Mouse (Mus musculus) midbrain, postnatal 0 days (tissue): Measurements from ENCODE around the gene Slc25a33. TPM values are rescaled to one million over a fixed set of nuclear protein-coding genes. Genes with fewer than 3 reads are reported as not detected.

Experiments used
- ATAC-seq: fragments of 200-750 bp; cut with Nextera tagmentation; 2 replicates; pipeline ENCODE4 v1.8.0; 2017; ENCODE audit warnings: moderate number of reproducible peaks, mild to moderate bottlenecking, moderate TSS enrichment, moderate library complexity; ENCODE audit not compliant: low FRiP score
- DNase-seq: peaks from one replicate; pipeline ENCODE4 v3.0.0-alpha.2; 2015; ENCODE audit warnings: low spot score
- H3K27ac ChIP-seq: fragments of 300-500 bp; sonication (generic); 2 replicates; pipeline ENCODE4 v1.5.1; 2014; ENCODE audit warnings: low read depth, mild to moderate bottlenecking, low read length, mixed read lengths
- H3K27me3 ChIP-seq: fragments of 300-500 bp; sonication (generic); 2 replicates; pipeline ENCODE4 v1.6.1; 2014; ENCODE audit warnings: low read length, control low read depth, mixed read lengths; ENCODE audit not compliant: insufficient read depth
- H3K36me3 ChIP-seq: fragments of 300-500 bp; sonication (generic); 2 replicates; pipeline ENCODE4 v1.6.1; 2014; ENCODE audit warnings: low read length, control low read depth, mixed read lengths; ENCODE audit not compliant: insufficient read depth
- H3K4me1 ChIP-seq: fragments of 300-500 bp; sonication (generic); 2 replicates; pipeline ENCODE4 v1.6.1; 2014; ENCODE audit warnings: mild to moderate bottlenecking, control low read depth, antibody characterized with exemption, low read length, mixed read lengths; ENCODE audit not compliant: insufficient read depth
- H3K4me2 ChIP-seq: fragments of 300-500 bp; sonication (generic); 2 replicates; pipeline ENCODE4 v1.6.1; 2014; ENCODE audit warnings: low read depth, mild to moderate bottlenecking, low read length, mixed read lengths; ENCODE audit not compliant: poor library complexity, severe bottlenecking
- H3K4me3 ChIP-seq: fragments of 300-500 bp; sonication (generic); 2 replicates; pipeline ENCODE4 v1.5.1; 2014; ENCODE audit warnings: low read depth, mild to moderate bottlenecking, low read length, moderate library complexity
- H3K9ac ChIP-seq: fragments of 300-500 bp; sonication (generic); replicated peaks from 2 replicates; pipeline ENCODE4 v1.6.1; 2014; ENCODE audit warnings: mild to moderate bottlenecking, low read length, moderate library complexity, mixed read lengths; ENCODE audit not compliant: poor library complexity, severe bottlenecking
- H3K9me3 ChIP-seq: fragments of 300-500 bp; sonication (generic); 2 replicates; pipeline ENCODE4 v1.6.1; 2016; ENCODE audit warnings: low read length, control low read depth
- CTCF ChIP-seq: IDR thresholded peaks from 2 replicates; pipeline ENCODE4 v1.5.1; 2016; ENCODE audit warnings: antibody characterized with exemption, mild to moderate bottlenecking
- WGBS: fragments of 180-500 bp; shearing (Covaris S2); extraction: QIAGEN DNeasy Blood & Tissue Kit; methylation state at CpG from one replicate; pipeline ENCODE4 v1.1.7; 2014; 5-methylcytosine and 5-hydroxymethylcytosine counted together
- microRNA-seq: library from miRNA; unstranded; fragments of <30 nt; microRNA quantifications from one replicate; pipeline ENCODE4, GENCODE M21; 2016; ENCODE audit warnings: borderline number of aligned reads
- polyA plus RNA-seq: library from polyadenylated mRNA; unstranded; fragments of >200 nt; fragmentation: Nextera tagmentation; extraction: Ambion mirVana; gene quantifications from 2 replicates; pipeline ENCODE4 v1.2.1, GENCODE M21; 2015
- total RNA-seq: library from RNA; depleted of rRNA; stranded (reverse); fragments of >200 nt; gene quantifications from 2 replicates; pipeline ENCODE4 v1.2.3, GENCODE M21; 2014; rRNA removed

Slc25a33 gene
- total and polyA plus RNA-seq, 2 experiments from 2014 or later: 16.6 to 32.7 TPM

- Histone ChIP-seq H3K9ac (no peak overlapping the region), H3K27me3 (peaks cover 10% of the 10 kb centered on the region; the same call in 1 of the 2 replicates), H3K9me3 (no peaks in the 10 kb centered on the region), H3K4me3 (peak overlapping the region; percentile 31), H3K27ac (no peak overlapping the region), H3K4me1 (no peaks in the 10 kb centered on the region; the same call in 1 of the 2 replicates), H3K4me2 (peak overlapping the region; percentile 43), H3K36me3 (no peaks in the 10 kb centered on the region)
- TF ChIP-seq CTCF: peak; percentile 71
- ATAC-seq: no peak
- WGBS: 2% methylated on average over 34 of the region's 35 CpGs
- peak; percentile 50 for DNase-seq
These were observed 75.8 kb downstream of the Slc25a33 start for GRCm38 (mm10) chr4:149698197-149698821.

- H3K4me2 ChIP-seq: peak overlapping the region; percentile 43
- no peak overlapping the region for H3K9ac ChIP-seq
- peak overlapping the region; percentile 31 for H3K4me3 ChIP-seq
- TF ChIP-seq CTCF: no peak
- no peaks in the 10 kb centered on the region; the same call in 1 of the 2 replicates for H3K4me1 ChIP-seq
- H3K27me3 ChIP-seq: peaks cover 10% of the 10 kb centered on the region; the same call in 1 of the 2 replicates
- ATAC-seq: no peak
- WGBS: 26% methylated on average over 15 of the region's 15 CpGs
- no peak for DNase-seq
- no peaks in the 10 kb centered on the region for H3K9me3 ChIP-seq
- H3K27ac ChIP-seq: no peak overlapping the region
- H3K36me3 ChIP-seq: no peaks in the 10 kb centered on the region
These were observed 76.4 kb downstream of the Slc25a33 start for GRCm38 (mm10) chr4:149697506-149698196.

DNA sequence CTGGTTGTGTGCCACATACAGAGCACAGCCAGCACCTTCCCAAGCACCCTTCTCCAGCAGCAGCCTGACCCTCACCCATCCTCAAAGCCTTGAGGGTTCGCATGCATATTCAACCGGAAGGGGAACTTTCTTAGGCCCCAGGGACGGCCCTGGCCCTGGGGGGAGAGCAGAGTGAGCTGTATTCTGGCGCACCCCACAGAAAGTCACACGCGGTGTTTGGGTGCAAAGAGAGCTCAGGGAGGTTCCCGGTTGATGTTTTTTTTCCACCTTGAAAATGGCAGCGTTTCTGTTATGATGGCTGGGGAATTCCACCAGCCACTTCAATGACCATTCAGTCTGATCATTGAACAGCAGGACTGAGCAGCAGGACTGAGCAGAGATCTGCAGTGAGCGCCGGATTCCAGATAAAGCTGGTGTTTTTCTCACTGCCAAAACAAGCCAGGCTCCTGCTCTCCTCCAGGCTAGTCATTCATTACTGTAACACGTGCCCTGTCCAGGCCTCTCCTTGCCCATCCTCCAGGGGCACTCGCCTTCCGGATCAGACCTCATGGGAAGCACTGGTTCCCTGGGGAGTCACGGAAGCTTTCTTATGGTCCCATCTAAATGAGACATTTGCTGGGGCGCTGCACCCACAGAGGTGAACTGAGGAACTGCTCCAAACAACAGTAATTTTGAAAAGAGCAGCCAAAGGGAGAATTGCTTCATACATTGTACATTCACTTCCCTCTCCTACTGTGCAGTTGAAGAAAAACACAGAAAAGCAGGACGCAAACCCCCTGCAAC lies 77.7 kb downstream of the Slc25a33 start:
- peak; percentile 44; the same call in 1 of the 2 replicates for ATAC-seq
- Histone ChIP-seq H3K4me2 (no peak overlapping the region), H3K27me3 (peaks cover 10% of the 10 kb centered on the region; the same call in 1 of the 2 replicates), H3K36me3 (no peaks in the 10 kb centered on the region), H3K27ac (no peak overlapping the region), H3K9me3 (no peaks in the 10 kb centered on the region), H3K4me3 (no peak overlapping the region), H3K4me1 (no peaks in the 10 kb centered on the region; the same call in 1 of the 2 replicates), H3K9ac (no peak overlapping the region)
- peak; percentile 45 for TF ChIP-seq CTCF
- peak; percentile 43 for DNase-seq
- WGBS: 38% methylated on average over 16 of the region's 16 CpGs

Small RNA genes lying within 50 kb of the gene (microRNA-seq; reads per million reads assigned to microRNA genes)
- not detected for gene Gm47301

Other genes with a start within 250 kb of the Slc25a33 start
- 552 and 565 TPM in 2 replicates for gene Clstn1, start 187.8 kb downstream of the Slc25a33 start, total RNA-seq
- gene Clstn1, start 187.8 kb downstream of the Slc25a33 start, polyA plus RNA-seq: 196 and 209 TPM in 2 replicates
- gene Pik3cd, start 71.7 kb downstream of the Slc25a33 start, total RNA-seq: 15.9 and 18.5 TPM in 2 replicates
- gene Pik3cd, start 71.7 kb downstream of the Slc25a33 start, polyA plus RNA-seq: 9.7 and 10.4 TPM in 2 replicates
- 55.2 and 67.8 TPM in 2 replicates for gene Tmem201, start 36.2 kb downstream of the Slc25a33 start, total RNA-seq
- 44.8 and 48.5 TPM in 2 replicates for gene Tmem201, start 36.2 kb downstream of the Slc25a33 start, polyA plus RNA-seq
- 6.2 and 13.6 TPM in 2 replicates for gene Spsb1, start 180.8 kb upstream of the Slc25a33 start, total RNA-seq
- gene Spsb1, start 180.8 kb upstream of the Slc25a33 start, polyA plus RNA-seq: 4.4 and 4.7 TPM in 2 replicates
- 12.6 and 13.6 TPM in 2 replicates for gene H6pd, start 234.7 kb upstream of the Slc25a33 start, total RNA-seq
- 3.2 and 3.7 TPM in 2 replicates for gene H6pd, start 234.7 kb upstream of the Slc25a33 start, polyA plus RNA-seq